Mouse (Mus musculus) hindlimb bud, embryonic 11.5 days (tissue): ENCODE measurements around the gene Rasgef1b.

ENCODE experiments used
- DNase-seq: peaks from one replicate; pipeline ENCODE4 v3.0.0-alpha.2; 2012; ENCODE audit warnings: low read depth, low spot score; ENCODE audit errors: extremely low spot score

Gene Rasgef1b

DNA sequence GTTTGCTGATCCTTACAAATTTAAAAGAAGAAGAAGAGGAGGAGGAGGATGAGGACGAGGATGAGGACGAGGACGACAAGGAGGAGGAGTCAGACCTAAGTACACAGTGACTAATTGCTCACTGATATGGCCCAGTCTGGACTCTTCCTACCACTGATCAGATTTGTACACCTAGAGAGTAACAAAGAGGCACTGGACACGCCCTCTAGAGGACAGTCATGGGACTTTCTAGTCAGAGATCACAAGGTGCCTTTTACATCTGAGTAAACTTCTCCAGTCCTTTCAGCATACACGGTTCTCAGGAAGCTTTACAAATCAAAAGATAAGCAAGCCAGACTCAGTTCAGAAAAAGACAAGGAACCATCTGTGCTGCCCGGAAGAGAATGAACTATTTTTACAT is 20.2 kb downstream of the Rasgef1b start:
- no peak for DNase-seq

DNA sequence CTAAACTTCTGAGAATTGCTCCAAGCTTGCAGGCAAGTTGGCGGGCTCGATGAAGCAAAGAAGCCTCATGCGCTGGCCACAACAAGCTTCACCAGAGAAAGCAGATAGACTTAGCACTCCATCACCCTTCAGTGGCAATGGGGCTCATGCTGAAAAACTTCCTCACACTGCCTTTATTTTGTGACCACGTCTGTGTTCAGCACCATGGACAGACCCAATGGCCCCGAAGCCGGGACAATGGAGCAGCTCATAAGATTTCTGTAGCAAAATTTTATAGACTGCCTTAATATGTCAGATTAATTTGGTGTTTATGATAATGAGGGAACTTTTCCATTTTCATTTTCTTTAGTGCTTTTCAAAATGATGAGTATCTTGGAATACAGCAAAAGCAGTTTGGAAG is 21.6 kb downstream of the Rasgef1b start:
- no peak for DNase-seq

DNA sequence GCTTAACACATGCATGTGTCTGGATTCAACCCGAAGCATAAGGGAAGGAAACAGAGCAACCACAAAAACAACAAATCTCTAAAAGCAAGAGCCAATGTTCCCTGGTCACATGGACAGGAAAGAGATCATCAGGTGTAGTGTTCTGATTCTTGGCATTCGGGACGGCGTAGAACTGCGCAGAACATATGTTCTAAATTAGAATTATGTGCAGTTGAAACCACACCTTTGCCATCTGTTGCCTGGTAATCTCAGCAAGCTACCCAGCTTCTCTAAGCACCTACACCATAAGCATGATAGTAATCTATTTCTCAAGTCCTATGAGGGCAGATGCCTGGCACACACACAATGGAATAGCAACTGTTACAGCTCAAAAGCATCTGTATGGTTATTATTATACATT is 27.1 kb downstream of the Rasgef1b start:
- no peak for DNase-seq

DNA sequence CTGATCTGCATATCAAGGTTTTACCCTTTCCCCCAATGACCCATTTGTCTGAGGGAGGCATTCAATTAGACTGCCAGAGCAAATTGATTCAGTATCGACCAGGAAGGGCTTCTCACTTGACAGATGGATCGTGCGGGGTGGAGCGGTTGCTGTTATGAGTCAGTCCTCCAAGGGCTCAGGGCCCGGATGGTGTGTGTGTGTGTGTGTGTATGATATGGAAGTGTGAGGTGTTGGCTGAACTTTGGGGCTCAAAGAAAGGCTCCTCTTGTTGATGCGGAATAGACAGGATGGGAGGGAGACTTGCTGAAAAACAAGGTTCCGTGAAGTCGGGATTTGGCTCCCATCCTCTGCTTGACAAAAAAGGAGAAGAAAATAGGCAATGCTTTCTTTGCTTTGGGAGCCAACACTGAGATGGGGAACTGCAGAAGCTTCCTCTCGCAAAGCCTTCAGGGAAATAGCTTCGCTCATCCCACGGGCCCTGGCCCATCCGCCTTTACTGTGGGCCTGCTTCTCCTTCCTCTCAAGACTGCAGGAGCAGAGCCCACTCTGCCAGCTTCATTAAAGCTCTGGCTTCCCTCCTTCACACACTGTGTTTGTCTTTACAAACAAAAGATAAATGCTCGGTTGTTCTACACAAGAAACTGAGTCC is 34.0 kb downstream of the Rasgef1b start:
- DNase-seq, result no peak

DNA sequence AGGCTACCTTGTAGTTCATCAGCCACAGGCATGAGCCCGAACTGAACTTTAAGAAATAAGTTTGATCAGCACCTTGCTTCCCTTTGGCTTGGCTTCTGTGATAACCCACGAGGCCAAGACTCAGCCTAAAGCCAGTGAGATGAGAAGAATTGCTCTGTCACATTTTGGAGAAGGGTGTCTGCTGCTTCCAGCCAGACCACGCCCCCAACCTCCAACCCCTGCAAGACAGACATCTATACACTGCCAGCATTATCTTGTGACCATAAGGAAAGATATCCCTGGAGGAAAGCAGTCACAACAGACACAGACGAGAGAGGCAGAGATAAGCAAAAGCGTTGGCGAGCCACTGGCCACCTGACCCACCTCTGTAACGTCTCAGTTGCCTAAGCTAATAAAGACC is 39.0 kb downstream of the Rasgef1b start:
- no peak for DNase-seq

DNA sequence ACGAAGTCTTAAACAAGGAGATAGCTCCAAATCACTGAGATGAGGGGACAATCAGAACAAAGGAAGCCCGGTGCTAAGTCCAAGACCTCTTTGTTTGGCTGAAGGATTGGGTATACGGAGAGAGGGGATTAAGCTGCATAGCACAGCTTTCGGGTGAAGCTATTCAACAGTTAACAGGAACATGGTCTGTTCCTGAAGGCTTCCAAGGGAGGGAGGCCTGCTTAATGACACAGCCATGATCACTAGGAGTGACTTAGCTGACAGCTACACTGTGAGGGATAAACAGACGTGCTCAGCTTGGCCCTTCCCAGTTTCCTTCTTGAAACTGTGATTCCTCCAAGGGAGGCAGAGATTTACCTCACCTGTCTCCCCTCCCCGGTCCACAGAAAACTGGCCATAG is 41.0 kb downstream of the Rasgef1b start:
- no peak for DNase-seq

DNA sequence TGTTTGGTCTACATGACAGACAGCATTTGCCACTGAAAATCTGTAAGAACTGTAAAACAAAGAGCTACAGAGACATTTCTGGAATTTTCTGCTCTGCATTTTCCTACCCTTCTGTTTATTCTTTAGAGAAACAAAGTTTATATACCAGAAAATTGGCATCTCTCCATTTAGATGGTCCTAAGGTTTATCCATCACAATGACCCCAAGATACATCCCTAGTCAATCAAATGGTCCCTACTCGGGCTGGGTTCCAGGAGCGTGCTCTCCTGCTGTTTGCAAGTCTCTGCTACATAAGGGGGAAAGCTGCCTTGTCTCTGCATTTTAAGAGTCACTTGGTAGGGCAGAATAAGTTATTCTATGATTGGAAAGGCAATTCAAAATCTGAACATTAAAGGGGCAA is 44.8 kb downstream of the Rasgef1b start:
- DNase-seq, result no peak

DNA sequence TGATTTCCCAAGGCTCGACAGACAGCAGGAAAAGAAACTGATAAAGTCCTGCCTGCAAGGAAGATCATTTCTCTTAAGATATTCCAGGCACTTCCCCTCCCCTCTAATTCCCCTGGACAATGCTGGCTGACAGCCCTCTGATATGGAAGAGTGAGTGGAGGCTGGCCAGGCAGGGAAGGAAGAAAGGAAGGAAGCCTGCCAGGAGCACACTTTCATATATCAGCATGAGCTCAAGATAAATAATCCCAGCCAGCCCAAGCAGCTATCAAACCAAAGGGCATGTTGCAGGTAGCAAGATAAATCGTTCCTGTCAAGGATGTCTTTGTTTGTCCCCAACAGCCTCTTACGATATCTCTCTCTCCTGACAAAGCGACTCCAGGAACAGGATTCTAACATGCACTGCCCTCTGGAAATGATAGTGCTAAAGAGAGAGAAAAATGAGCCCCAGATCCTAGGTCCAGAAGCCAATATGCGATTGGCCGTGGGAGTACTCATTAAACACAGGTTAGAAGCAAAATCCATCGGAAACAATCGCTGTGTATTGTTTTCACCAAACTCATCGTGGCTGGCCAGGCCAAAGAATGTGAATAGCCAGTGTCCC is 58.8 kb downstream of the Rasgef1b start:
- no peak for DNase-seq

DNA sequence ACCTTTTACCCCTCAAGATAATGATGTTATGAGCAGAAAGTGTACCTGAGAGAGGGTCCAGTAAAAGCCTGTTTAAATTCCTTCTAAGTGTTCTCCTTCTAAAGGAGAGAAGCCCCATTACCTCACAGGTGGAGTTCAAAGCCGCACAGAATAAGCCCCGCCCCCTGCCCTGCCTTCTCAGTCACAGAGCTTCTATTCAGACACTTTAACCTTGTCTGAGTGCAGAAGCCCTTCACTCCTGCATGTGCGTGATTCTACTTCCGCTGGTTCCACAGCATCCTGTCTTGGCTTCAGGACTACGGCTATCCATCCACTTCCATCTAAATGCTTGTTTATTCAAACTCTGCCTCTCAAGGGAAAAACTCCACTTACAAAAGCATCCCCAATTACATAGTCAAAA is 72.8 kb downstream of the Rasgef1b start:
- no peak for DNase-seq

DNA sequence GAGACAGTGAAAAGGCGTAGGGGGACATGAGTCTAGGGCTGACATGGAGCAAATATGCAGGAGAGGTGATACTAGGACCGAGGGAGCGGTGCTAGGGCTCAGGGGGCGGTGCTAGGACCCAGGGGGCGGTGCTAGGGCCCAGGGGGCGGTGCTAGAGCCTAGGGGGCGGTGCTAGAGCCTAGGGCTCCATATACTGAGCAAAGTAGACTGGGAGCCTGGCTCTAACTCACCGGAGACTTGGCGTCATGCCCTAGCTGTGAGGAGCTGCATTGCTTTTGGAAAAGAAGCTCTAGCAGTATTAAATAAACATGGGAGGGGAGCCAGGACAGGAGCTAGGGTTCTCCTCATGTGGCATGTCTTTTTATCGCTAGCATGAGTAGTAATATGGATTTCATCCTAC is 75.9 kb downstream of the Rasgef1b start:
- no peak for DNase-seq

DNA sequence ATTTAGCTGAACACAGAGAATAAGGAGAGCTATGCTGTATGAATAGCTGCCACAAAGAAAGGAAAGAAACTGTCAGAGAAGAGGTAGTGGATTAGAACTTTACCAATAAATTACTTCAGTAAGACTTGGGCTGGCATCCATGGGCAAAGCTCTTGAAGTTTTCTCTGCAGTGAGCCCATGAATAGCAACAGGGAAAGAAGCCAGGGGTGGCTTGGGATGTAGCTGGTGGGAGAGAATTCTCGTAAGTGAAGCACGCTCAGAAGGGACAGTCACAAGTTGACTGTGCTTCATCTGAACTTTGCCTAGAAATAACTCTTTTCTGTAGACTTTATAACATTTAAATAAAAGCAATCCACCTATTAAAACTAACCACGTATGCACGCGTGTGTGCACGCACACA is 87.5 kb downstream of the Rasgef1b start:
- no peak for DNase-seq

DNA sequence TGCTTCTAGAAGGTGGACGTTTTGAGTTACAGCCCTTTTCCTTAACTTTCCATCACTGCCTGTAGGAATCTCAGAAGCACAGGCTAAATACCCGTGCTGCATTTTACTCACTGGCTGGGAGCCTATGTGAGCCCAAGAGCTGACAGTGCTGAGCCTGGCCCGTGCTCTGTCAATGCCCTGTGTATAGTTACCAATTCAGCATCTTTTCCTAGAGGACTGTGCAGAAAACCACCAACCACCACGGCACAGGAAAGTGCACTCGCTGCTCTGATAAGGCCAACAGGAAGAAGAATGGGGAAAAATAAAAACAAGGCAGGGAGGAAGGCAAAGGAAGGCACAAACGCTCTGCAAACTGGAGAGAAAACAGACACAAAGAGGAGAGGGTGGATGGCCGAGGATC is 92.3 kb downstream of the Rasgef1b start:
- DNase-seq, result no peak

DNA sequence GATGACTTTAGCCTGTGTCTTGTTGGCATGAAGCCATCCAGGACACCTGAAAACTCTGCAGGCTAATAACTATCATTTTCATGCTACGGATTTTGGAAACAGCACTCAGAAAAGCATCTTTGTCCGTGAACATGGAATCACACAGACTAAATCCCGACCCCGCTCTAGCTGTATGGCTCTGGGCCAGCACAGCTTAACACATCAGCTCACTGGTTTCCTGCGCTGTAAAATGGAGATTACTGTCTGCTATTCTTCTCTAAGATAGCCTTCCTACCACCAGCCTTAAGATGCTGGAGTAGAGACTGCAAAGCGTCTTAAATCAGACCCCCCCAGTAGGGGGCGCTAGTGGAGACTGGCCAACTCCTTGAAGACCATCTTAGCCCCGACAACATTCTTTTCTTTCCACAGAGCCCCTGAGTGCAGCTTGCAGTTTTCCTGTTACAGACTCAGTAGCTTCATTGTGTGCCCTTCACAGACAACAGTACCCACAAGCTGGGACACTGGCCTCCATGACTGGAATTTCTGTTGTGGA is 94.8 kb downstream of the Rasgef1b start:
- no peak for DNase-seq

DNA sequence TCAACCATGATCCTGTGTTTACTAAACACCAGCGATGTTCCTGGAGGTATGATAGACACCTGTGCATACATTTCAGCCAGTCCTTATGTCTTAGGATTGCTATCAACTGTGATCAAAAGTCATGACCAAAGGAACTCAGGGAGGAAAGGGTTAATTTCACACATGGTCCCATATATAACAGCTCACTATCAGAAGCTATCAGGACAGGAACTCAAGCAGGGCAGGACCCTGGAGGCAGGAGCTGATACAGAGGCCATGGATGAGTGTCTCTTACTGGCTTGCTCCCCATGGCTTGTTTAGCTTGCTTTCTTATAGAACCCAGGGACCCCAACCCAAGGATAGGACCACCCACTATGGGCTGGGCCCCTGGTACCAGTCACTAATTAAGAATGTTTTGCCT is 95.3 kb downstream of the Rasgef1b start:
- DNase-seq, result no peak

DNA sequence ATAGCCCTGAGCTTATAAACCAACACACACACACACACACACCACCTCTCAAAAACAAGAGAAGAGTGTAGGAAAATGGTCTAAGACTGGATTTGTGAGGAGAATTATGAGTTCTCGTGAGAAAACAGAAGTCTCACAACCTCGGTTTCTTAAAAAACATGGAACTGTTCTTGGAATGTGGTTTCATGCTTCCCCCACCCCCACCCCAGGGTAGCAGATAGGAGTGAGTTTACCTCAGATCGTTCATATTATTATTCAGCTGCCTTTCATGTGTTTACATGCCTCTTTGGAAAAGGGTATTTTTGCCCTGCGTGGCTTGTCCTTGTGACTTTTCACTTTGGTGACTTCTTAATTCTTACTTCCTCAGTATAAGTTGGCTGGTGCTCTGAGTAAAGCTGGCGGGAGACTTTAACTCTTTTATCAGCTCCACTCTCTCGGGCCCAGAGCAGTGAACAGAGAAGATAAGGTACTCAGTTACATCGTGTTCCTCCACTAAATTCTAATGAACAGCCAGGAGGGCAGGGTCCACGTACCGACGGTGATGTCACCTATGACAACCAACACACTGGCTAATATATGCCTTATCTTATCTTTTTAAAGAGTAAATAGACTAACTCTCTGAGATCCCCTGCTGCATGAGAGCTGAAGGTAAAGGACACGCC is 96.1 kb downstream of the Rasgef1b start:
- no peak for DNase-seq

DNA sequence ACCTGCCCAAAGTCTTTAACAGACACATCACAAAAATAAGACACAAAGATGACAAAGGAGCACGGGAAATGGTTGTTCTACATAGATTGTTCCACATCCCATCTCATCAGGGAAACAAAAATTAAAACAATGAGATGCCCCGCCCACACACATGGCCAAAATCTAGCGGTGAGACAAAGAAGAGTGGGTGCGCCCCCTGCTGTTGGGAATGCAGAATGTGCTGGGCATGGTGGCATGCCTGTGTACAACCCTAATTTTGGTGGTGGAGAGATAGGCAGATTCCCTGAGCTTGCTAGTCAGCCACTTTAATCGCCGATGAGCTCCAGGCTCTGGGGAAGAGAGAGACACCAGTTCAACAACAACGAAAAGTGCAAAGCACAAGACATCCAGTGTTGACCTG is 98.8 kb downstream of the Rasgef1b start:
- no peak for DNase-seq

DNA sequence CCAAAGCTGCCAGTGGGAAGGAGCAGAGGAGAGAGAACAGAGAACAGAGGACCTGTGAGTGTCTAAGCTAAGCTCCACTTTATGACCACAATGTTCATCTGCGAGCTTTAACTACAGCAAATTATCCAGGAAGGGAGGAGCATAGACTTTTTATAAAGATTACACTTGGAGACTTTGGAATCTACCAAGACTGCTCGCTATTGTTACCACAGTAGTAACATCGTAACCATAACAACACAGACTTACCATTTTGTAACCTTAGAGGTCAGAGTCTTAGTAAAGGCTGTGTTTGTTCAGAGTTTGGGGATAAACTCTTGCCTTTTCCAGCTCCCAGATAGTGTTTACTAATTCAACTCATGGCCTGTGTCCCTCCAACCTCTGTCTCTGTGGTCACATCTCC is 103.3 kb downstream of the Rasgef1b start:
- no peak for DNase-seq

DNA sequence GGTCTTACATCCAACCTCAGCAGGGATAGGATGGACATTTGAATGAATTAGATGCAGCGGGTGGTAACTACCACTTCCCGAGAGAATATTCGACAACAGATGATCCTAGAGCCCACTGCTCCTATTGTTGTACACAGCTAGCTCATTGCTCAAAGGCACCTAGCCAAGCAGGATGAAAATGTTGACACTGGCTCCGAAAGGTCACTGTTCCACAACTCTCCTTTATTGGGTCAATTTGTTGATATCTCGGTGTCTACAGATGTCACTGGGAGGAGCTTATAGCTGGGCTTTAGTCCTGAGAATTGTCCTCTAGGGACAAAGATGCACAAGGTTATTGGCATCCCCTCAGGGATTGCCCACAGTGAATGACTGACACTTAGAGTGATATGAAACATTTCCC is 108.1 kb downstream of the Rasgef1b start:
- no peak for DNase-seq

DNA sequence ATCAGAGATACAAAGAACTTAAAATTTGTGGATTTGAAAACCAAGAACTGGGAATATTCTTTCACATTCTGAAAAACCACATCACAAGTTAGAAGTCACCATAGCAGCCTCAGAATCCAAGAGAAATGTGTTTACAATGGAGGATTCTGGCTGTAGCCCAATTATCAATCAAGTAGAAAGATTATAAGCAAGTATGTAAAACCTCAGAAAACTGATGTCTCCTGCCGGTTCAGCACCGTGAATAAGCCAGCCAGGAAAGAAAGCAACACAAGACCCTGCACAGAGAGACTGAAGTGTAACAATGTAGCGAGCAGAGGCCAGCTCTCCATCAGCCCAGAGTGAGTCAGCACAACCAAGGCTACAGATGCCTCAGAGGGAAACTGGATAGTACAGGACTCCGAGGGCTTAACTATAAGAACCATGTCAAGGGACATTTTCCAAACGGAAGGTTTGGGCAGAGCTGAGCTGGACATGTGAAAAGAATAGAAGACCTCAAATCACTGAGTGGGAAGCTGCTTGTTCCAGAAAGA is 111.5 kb downstream of the Rasgef1b start:
- DNase-seq, result no peak

DNA sequence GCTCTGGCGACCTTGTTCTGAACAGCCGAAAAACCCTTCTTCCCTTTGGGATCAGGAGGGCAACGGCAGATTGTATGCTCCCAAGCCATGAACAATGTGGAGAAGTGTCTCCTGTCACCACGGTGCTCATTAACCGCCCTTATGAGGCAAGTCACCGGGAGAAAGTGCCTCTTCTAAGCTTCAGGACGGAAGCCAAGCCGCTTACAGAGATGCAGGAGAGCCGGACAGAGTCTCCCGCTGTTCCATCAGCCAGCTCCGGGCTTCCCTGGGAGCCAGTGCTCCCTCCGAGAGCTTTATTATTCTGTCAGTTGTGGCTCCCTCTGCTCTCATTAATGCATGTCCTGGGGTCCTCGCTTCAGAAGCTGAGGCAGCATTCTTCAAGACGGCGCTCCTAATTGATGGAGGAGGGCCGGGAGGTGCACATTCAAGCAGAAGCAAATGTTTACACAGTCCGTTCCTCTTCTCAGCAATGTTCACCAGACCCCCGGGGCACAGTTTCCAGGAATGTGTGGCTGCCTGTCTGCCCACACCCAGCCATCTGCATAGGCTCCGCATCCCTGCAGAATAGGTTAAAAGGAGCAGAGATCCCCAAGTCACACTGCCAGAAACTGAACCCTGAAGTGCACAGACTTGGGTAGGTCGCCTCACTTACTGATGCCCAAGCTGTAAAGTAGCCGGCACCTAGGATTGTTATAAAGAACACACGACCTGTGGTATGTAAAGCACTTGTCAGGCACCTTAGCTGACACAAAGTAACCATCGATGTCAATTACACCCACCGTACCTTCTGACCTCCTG is 115.3 kb downstream of the Rasgef1b start:
- DNase-seq, result no peak

DNA sequence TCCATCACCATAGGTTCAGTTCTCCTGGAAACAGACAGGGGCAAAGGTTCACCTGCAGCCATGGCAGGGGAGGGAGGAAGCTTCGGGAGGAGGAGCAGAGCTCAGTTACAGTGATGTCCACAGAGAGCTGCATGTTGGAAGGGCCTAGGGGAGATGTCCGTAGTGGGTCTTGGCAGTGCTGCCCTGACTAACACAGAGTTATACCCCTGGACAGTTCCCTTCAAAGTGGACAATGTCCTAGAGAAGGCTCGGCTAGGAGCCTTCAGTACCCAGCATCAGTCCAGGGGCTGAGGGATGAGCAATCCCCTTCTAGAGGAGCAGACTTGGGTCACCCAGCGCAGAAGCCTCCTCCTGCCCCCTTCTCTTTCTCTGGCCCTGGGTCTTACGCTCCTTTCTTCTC is 121.3 kb downstream of the Rasgef1b start:
- DNase-seq, result no peak
